Mouse (Mus musculus): ENCODE data around the gene Wt1. TPM values are rescaled to one million over a fixed set of nuclear protein-coding genes. Genes with fewer than 3 reads are reported as not detected.

Gene Wt1
- polyA plus RNA-seq, 1 experiment from 2014 or later: 2.1 TPM

- WGBS: 25% methylated on average over 7 of the region's 7 CpGs
- H3K27ac ChIP-seq (ENCODE audit: low read length): no peak overlapping the region
- H3K4me1 ChIP-seq (ENCODE audit: insufficient read depth, low read depth, low read length): no peaks in the 10 kb centered on the region
- no peak overlapping the region for H3K4me2 ChIP-seq (replicated peaks; ENCODE audit: low read depth, low read length)
- TF ChIP-seq CTCF (IDR thresholded peaks at IDR 0.05) (no peak), EP300 (IDR thresholded peaks at IDR 0.05) (no peak)
- H3K27me3 ChIP-seq (replicated peaks; ENCODE audit: insufficient read depth, low read length): no peaks in the 10 kb centered on the region
- H3K36me3 ChIP-seq (ENCODE audit: insufficient read depth, low read length): no peaks in the 10 kb centered on the region
- no peak overlapping the region for H3K4me3 ChIP-seq (ENCODE audit: low read depth, low read length)
- no peak for ATAC-seq
- H3K9me3 ChIP-seq (ENCODE audit: low read length): no peaks in the 10 kb centered on the region
- H3K9ac ChIP-seq (replicated peaks; ENCODE audit: low read depth): no peak overlapping the region
- DNase-seq (ENCODE audit: low spot score): peak; percentile 68
These were observed 36.5 kb upstream of the Wt1 start for GRCm38 (mm10) chr2:105089581-105090508.

- Histone ChIP-seq H3K4me1 (ENCODE audit: insufficient read depth, low read depth, low read length) (no peaks in the 10 kb centered on the region), H3K27ac (ENCODE audit: low read length) (no peak overlapping the region), H3K36me3 (ENCODE audit: insufficient read depth, low read length) (no peaks in the 10 kb centered on the region), H3K27me3 (replicated peaks; ENCODE audit: insufficient read depth, low read length) (no peaks in the 10 kb centered on the region), H3K9me3 (ENCODE audit: low read length) (no peaks in the 10 kb centered on the region), H3K4me2 (replicated peaks; ENCODE audit: low read depth, low read length) (no peak overlapping the region), H3K4me3 (ENCODE audit: low read depth, low read length) (no peak overlapping the region), H3K9ac (replicated peaks; ENCODE audit: low read depth) (no peak overlapping the region)
- ATAC-seq: no peak
- DNase-seq (ENCODE audit: low spot score): no peak
- TF ChIP-seq EP300 (IDR thresholded peaks at IDR 0.05) (no peak), CTCF (IDR thresholded peaks at IDR 0.05) (no peak)
- 71% methylated on average over 5 of the region's 5 CpGs for WGBS
These were observed 35.3 kb upstream of the Wt1 start for GRCm38 (mm10) chr2:105090991-105091390.

GRCm38 (mm10) chr2:105091718-105092117 is 34.6 kb upstream of the Wt1 start, which contains the start of gene Gm11060:
Gene Gm11060, plus strand, starts transcription at chr2:105092018.
- no peak within 1 kb of the TSS for H3K4me2 ChIP-seq (replicated peaks; ENCODE audit: low read depth, low read length)
- H3K4me1 ChIP-seq (ENCODE audit: insufficient read depth, low read depth, low read length): no peaks in the 10 kb centered on the region
- no peaks in the 10 kb centered on the region for H3K27me3 ChIP-seq (replicated peaks; ENCODE audit: insufficient read depth, low read length)
- H3K36me3 ChIP-seq (ENCODE audit: insufficient read depth, low read length): no peaks in the 10 kb centered on the region
- DNase-seq (ENCODE audit: low spot score) (no peak), ATAC-seq (no peak)
- TF ChIP-seq EP300 (IDR thresholded peaks at IDR 0.05) (no peak), CTCF (IDR thresholded peaks at IDR 0.05) (no peak)
- no peak within 1 kb of the TSS for H3K4me3 ChIP-seq (ENCODE audit: low read depth, low read length)
- H3K9ac ChIP-seq (replicated peaks; ENCODE audit: low read depth): no peak within 1 kb of the TSS
- H3K27ac ChIP-seq (ENCODE audit: low read length): no peak within 1 kb of the TSS
- H3K9me3 ChIP-seq (ENCODE audit: low read length): no peaks in the 10 kb centered on the region
- WGBS: 82% methylated on average over 2 of the region's 2 CpGs

- no peak overlapping the region for H3K4me2 ChIP-seq (replicated peaks; ENCODE audit: low read depth, low read length)
These were observed 28.9 kb upstream of the Wt1 start for GRCm38 (mm10) chr2:105097294-105097953.

GRCm38 (mm10) chr2:105099410-105099809 is 26.9 kb upstream of the Wt1 start:
- ATAC-seq (no peak), DNase-seq (ENCODE audit: low spot score) (no peak)
- WGBS: 64% methylated on average over 7 of the region's 7 CpGs
- no peaks in the 10 kb centered on the region for H3K4me1 ChIP-seq (ENCODE audit: insufficient read depth, low read depth, low read length)
- H3K4me3 ChIP-seq (ENCODE audit: low read depth, low read length): no peak overlapping the region
- no peak overlapping the region for H3K27ac ChIP-seq (ENCODE audit: low read length)
- H3K9me3 ChIP-seq (ENCODE audit: low read length): no peaks in the 10 kb centered on the region
- H3K36me3 ChIP-seq (ENCODE audit: insufficient read depth, low read length): no peaks in the 10 kb centered on the region
- no peak overlapping the region for H3K9ac ChIP-seq (replicated peaks; ENCODE audit: low read depth)
- H3K4me2 ChIP-seq (replicated peaks; ENCODE audit: low read depth, low read length): no peak overlapping the region
- TF ChIP-seq EP300 (IDR thresholded peaks at IDR 0.05) (no peak), CTCF (IDR thresholded peaks at IDR 0.05) (no peak)
- no peaks in the 10 kb centered on the region for H3K27me3 ChIP-seq (replicated peaks; ENCODE audit: insufficient read depth, low read length)

More at GRCm38 (mm10) chr2:105097294-105097953, 28.9 kb upstream of the Wt1 start:
- Histone ChIP-seq H3K4me3 (ENCODE audit: low read depth, low read length) (no peak overlapping the region), H3K9ac (replicated peaks; ENCODE audit: low read depth) (no peak overlapping the region), H3K27ac (ENCODE audit: low read length) (no peak overlapping the region), H3K9me3 (ENCODE audit: low read length) (no peaks in the 10 kb centered on the region), H3K27me3 (replicated peaks; ENCODE audit: insufficient read depth, low read length) (no peaks in the 10 kb centered on the region), H3K4me1 (ENCODE audit: insufficient read depth, low read depth, low read length) (no peaks in the 10 kb centered on the region), H3K36me3 (ENCODE audit: insufficient read depth, low read length) (no peaks in the 10 kb centered on the region)
- WGBS: 88% methylated on average over 22 of the region's 22 CpGs
- ATAC-seq: no peak
- no peak for DNase-seq (ENCODE audit: low spot score)
- TF ChIP-seq CTCF (IDR thresholded peaks at IDR 0.05) (no peak), EP300 (IDR thresholded peaks at IDR 0.05) (no peak)

- Histone ChIP-seq H3K27ac (ENCODE audit: low read length) (no peak overlapping the region), H3K4me1 (ENCODE audit: insufficient read depth, low read depth, low read length) (no peaks in the 10 kb centered on the region), H3K36me3 (ENCODE audit: insufficient read depth, low read length) (no peaks in the 10 kb centered on the region), H3K4me2 (replicated peaks; ENCODE audit: low read depth, low read length) (no peak overlapping the region), H3K9me3 (ENCODE audit: low read length) (no peaks in the 10 kb centered on the region), H3K27me3 (replicated peaks; ENCODE audit: insufficient read depth, low read length) (no peaks in the 10 kb centered on the region), H3K4me3 (ENCODE audit: low read depth, low read length) (no peak overlapping the region), H3K9ac (replicated peaks; ENCODE audit: low read depth) (no peak overlapping the region)
- no peak for ATAC-seq
- TF ChIP-seq CTCF (IDR thresholded peaks at IDR 0.05) (no peak), EP300 (IDR thresholded peaks at IDR 0.05) (no peak)
- DNase-seq (ENCODE audit: low spot score): no peak
- WGBS: 46% methylated on average over 7 of the region's 7 CpGs
These were observed 25.8 kb upstream of the Wt1 start for GRCm38 (mm10) chr2:105100541-105100940.

Measured in lung, postnatal 0 days (tissue).